Mouse (Mus musculus) ES-E14 (cell line): ENCODE measurements at regions not wholly inside any gene's neighbourhood (a gene's known extent, or its start where the extent isn't known, plus 50 kb on each side); places are given as distances from the start of the nearest gene placed in this dataset.

Experiments used
- DNase-seq: peaks from one replicate; pipeline ENCODE4 v3.0.0-alpha.2; 2013; ENCODE audit warnings: low read depth, low spot score
- H3K27ac ChIP-seq: 2 replicates; pipeline ENCODE4 v1.5.1; 2012; ENCODE audit warnings: low read depth, mild to moderate bottlenecking, low read length, moderate library complexity, mixed read lengths; ENCODE audit not compliant: poor library complexity, insufficient read depth, severe bottlenecking
- H3K36me3 ChIP-seq: 2 replicates; pipeline ENCODE4 v1.6.1; 2012; ENCODE audit warnings: mild to moderate bottlenecking, low read length, moderate library complexity, mixed read lengths; ENCODE audit not compliant: control insufficient read depth, poor library complexity, insufficient read depth, severe bottlenecking
- H3K4me1 ChIP-seq, 2 experiments: fragments of 150-350 bp in 1 of 2; sonication (generic) in 1 of 2; 2 replicates each; pipeline ENCODE4 v1.6.1; 2012; ENCODE audit warnings: low read length in 2 of 2, mild to moderate bottlenecking in 1 of 2, mixed read lengths in 1 of 2; ENCODE audit not compliant: control insufficient read depth in 2 of 2, insufficient read depth in 2 of 2, poor library complexity in 1 of 2
- H3K4me3 ChIP-seq, 2 experiments: fragments of 150-350 bp in 1 of 2; sonication (generic) in 1 of 2; 2 replicates each; pipeline ENCODE4 v1.5.1; 2012; ENCODE audit warnings: low read length in 2 of 2, low read depth in 1 of 2, mild to moderate bottlenecking in 1 of 2, mixed read lengths in 1 of 2; ENCODE audit not compliant: insufficient read depth in 1 of 2, poor library complexity in 1 of 2, severe bottlenecking in 1 of 2
- H3K9ac ChIP-seq: 2 replicates; pipeline ENCODE4 v1.6.1; 2012; ENCODE audit warnings: low read depth, mild to moderate bottlenecking, low read length, mixed read lengths; ENCODE audit not compliant: poor library complexity, insufficient read depth, severe bottlenecking
- H3K9me3 ChIP-seq: fragments of 150-350 bp; sonication (generic); 2 replicates; pipeline ENCODE4 v1.6.1; 2012; ENCODE audit warnings: low read depth, mild to moderate bottlenecking, low read length; ENCODE audit not compliant: control insufficient read depth, insufficient read depth
- CHD2 ChIP-seq: IDR thresholded peaks from 2 replicates; pipeline ENCODE4 v1.6.1; 2014; ENCODE audit warnings: mild to moderate bottlenecking, low read depth, low read length, inconsistent platforms
- HCFC1 ChIP-seq: IDR thresholded peaks from 2 replicates; pipeline ENCODE4 v1.6.1; 2012; ENCODE audit warnings: low read length, inconsistent platforms, borderline replicate concordance; ENCODE audit not compliant: insufficient read depth
- MAFK ChIP-seq: IDR thresholded peaks from 2 replicates; pipeline ENCODE4 v1.6.1; 2014; ENCODE audit warnings: mild to moderate bottlenecking, low read depth, low read length, inconsistent platforms; ENCODE audit not compliant: insufficient read depth
- ZC3H11A ChIP-seq: IDR thresholded peaks from 2 replicates; pipeline ENCODE4 v1.6.1; 2012; ENCODE audit warnings: low read depth, mild to moderate bottlenecking, inconsistent platforms, low read length, borderline replicate concordance
- ZNF384 ChIP-seq: IDR thresholded peaks from 2 replicates; pipeline ENCODE4 v1.6.1; 2012; ENCODE audit warnings: low read depth, low read length, inconsistent platforms
- in situ Hi-C, 2 experiments: fragments of 600-800 bp; cut with MboI; formaldehyde crosslinking; loops; one replicate each; pipeline ENCODE4 v1.15.1; 2025; ENCODE audit warnings: low sequenced_read_pairs in 2 of 2, inconsistent platforms in 1 of 2; ENCODE audit not compliant: unreplicated experiment in 2 of 2

- Histone ChIP-seq H3K27ac (no peak overlapping the region), H3K36me3 (no peaks in the 10 kb centered on the region), H3K9me3 (no peaks in the 10 kb centered on the region), H3K9ac (no peak overlapping the region), H3K4me1 (no peaks in the 10 kb centered on the region), H3K4me3 (no peak overlapping the region)
- in situ Hi-C loops: no loop called here
- no peak for DNase-seq
- TF ChIP-seq ZC3H11A (no peak), ZNF384 (no peak), HCFC1 (no peak), MAFK (no peak), CHD2 (no peak)
These were observed 436.7 kb upstream of the Jarid2 start for GRCm38 (mm10) chr13:44292476-44293056.

DNA sequence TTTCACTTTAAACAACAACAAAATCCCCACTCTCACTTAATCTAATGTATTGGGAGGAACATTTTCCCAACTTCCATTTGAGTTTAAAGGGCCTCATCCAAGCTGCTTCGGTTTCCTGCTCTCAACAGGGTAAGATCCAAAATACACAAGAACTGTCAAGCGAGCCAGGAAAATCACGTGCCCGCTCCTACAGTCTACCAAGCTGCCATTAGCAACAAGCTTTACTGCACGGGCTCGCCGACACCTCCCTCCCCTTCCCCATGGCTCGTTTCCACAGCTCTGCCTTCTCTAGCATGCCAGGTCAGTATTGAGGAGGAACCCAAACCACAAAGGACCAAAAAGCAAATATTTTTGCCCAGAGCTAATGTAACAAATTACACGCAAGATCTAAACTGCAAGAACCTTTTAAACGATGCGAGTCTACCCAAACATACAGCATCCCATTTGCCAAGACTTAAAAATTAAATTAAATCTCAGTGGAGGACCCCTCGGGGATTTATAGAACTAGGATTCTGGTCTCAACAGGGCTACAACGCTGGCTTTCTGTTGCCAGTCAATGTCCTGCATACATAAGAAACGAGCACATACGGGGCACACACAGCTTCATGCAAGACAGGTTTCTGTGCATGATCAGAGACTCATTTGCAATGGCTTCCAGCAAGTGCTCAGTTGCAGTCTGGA, 435.4 kb upstream of the Jarid2 start:
- no peaks in the 10 kb centered on the region for H3K36me3 ChIP-seq
- no peak overlapping the region for H3K4me3 ChIP-seq
- no peak overlapping the region for H3K9ac ChIP-seq
- H3K9me3 ChIP-seq: no peaks in the 10 kb centered on the region
- TF ChIP-seq MAFK (no peak), HCFC1 (no peak), CHD2 (no peak), ZC3H11A (no peak), ZNF384 (no peak)
- H3K4me1 ChIP-seq: no peaks in the 10 kb centered on the region
- no peak for DNase-seq
- in situ Hi-C loops: no loop called here
- no peak overlapping the region for H3K27ac ChIP-seq

GRCm38 (mm10) chr13:44295621-44296020, 433.7 kb upstream of the Jarid2 start:
- Histone ChIP-seq H3K4me1 (no peaks in the 10 kb centered on the region), H3K36me3 (no peaks in the 10 kb centered on the region), H3K9ac (no peak overlapping the region), H3K27ac (no peak overlapping the region), H3K4me3 (no peak overlapping the region), H3K9me3 (no peaks in the 10 kb centered on the region)
- DNase-seq: no peak
- TF ChIP-seq CHD2 (no peak), HCFC1 (no peak), ZC3H11A (no peak), MAFK (no peak), ZNF384 (no peak)
- in situ Hi-C loops: no loop called here

DNA sequence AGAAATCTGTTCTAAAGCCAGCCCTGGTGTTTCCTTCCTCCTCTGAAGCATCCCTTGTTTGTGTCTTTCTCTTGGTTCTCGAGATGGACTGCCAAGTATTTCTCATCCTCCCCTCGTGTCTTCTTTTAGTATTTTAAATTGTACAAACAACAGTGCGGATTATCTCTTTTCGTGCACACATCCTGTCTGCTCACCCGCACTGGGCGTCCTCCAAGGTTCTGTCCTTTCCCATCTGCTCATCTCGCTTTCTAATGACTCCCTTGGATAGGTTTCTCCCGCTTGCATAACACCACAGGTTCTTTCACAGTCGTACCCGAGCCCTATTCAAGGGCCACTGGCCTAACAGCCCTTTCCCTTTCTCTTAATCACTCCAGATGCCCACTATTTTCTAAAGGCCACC, 428.7 kb upstream of the Jarid2 start:
- no peaks in the 10 kb centered on the region for H3K9me3 ChIP-seq
- in situ Hi-C loops: no loop called here
- no peak for DNase-seq
- H3K4me3 ChIP-seq: no peak overlapping the region
- H3K27ac ChIP-seq: no peak overlapping the region
- TF ChIP-seq ZC3H11A (no peak), ZNF384 (no peak)
- no peak overlapping the region for H3K9ac ChIP-seq
- H3K4me1 ChIP-seq: no peaks in the 10 kb centered on the region
- no peaks in the 10 kb centered on the region for H3K36me3 ChIP-seq

- no peak overlapping the region for H3K9ac ChIP-seq
- no peak overlapping the region for H3K27ac ChIP-seq
- no peak overlapping the region for H3K4me3 ChIP-seq
- no peak for TF ChIP-seq ZNF384
- no peak for TF ChIP-seq HCFC1
- in situ Hi-C loops: no loop called here
- H3K36me3 ChIP-seq: no peaks in the 10 kb centered on the region
- no peak for DNase-seq
- H3K4me1 ChIP-seq: no peaks in the 10 kb centered on the region
- no peaks in the 10 kb centered on the region for H3K9me3 ChIP-seq
These were observed 428.1 kb upstream of the Jarid2 start for GRCm38 (mm10) chr13:44301215-44301614.
